Mouse (Mus musculus) left cerebral cortex, postnatal 4 days (tissue): Measurements from ENCODE around the gene Jph4. TPM values are rescaled to one million over a fixed set of nuclear protein-coding genes. Genes with fewer than 3 reads are reported as not detected.

Source experiments
- DNase-seq: peaks from one replicate; pipeline ENCODE4 v3.0.0-alpha.2; 2022
- intact Hi-C: fragments of 180-260 bp; cut with DNase I; formaldehyde crosslinking; loops from one replicate; pipeline ENCODE4 v1.15.1; 2025
- total RNA-seq, 2 experiments: library from RNA; stranded (reverse); gene quantifications; 2 replicates each; pipeline ENCODE4 v1.2.3; 2021

Gene Jph4
- total RNA-seq: 100 to 1,000 TPM; 366 to 399 TPM

- DNase-seq: peak; percentile 61
- intact Hi-C loops: no loop called here
Measured at GRCm38 (mm10) chr14:55116425-55117200, at the start of gene Jph4. Gene Jph4 (minus strand): TSS chr14:55116935.

GRCm38 (mm10) chr14:55164172-55164806, 47.6 kb upstream of the Jph4 start:
- intact Hi-C loops: no loop called here
- DNase-seq: no peak

GRCm38 (mm10) chr14:55162168-55162567, 45.4 kb upstream of the Jph4 start:
- intact Hi-C loops: no loop called here
- DNase-seq: no peak

- intact Hi-C loops: no loop called here
- DNase-seq: peak; percentile 76
Measured at GRCm38 (mm10) chr14:55161098-55161634, 44.4 kb upstream of the Jph4 start.

- intact Hi-C loops: no loop called here
- no peak for DNase-seq
Measured at GRCm38 (mm10) chr14:55160251-55161071, 43.7 kb upstream of the Jph4 start.

GRCm38 (mm10) chr14:55157322-55158065, 40.8 kb upstream of the Jph4 start:
- DNase-seq: no peak
- intact Hi-C loops: loop anchor here (10.0 kb wide), 1 partner anchor 337 kb away; the partner anchor contains the start of gene Carmil3

GRCm38 (mm10) chr14:55152951-55153481, 36.3 kb upstream of the Jph4 start:
- intact Hi-C loops: loop anchor here (10.0 kb wide), 1 partner anchor 342 kb away; the partner anchor contains the start of gene Carmil3

GRCm38 (mm10) chr14:55152174-55152573, 35.4 kb upstream of the Jph4 start:
- intact Hi-C loops: loop anchor here (10.0 kb wide), 1 partner anchor 343 kb away; the partner anchor contains the start of gene Carmil3
- no peak for DNase-seq

More at GRCm38 (mm10) chr14:55152951-55153481, 36.3 kb upstream of the Jph4 start:
- DNase-seq: no peak

GRCm38 (mm10) chr14:55150985-55151384, 34.2 kb upstream of the Jph4 start:
- DNase-seq: no peak
- intact Hi-C loops: loop anchor here (10.0 kb wide), 1 partner anchor 344 kb away; the partner anchor contains the start of gene Carmil3

GRCm38 (mm10) chr14:55149041-55149440, 32.3 kb upstream of the Jph4 start:
- no peak for DNase-seq
- intact Hi-C loops: no loop called here

- DNase-seq: peak; percentile 72
- intact Hi-C loops: no loop called here
Measured at GRCm38 (mm10) chr14:55148363-55148915, 31.7 kb upstream of the Jph4 start.

GRCm38 (mm10) chr14:55146829-55147401, 30.2 kb upstream of the Jph4 start:
- intact Hi-C loops: no loop called here
- DNase-seq: peak; percentile 60

GRCm38 (mm10) chr14:55146324-55146723, 29.6 kb upstream of the Jph4 start:
- DNase-seq: no peak
- intact Hi-C loops: no loop called here

- intact Hi-C loops: no loop called here
- no peak for DNase-seq
Measured at GRCm38 (mm10) chr14:55139313-55139712, 22.6 kb upstream of the Jph4 start.

GRCm38 (mm10) chr14:55135676-55136075, 18.9 kb upstream of the Jph4 start:
- DNase-seq: no peak
- intact Hi-C loops: no loop called here

- intact Hi-C loops: loop anchor here (10.0 kb wide), 1 partner anchor 78 kb away; no protein-coding TSS in a partner anchor
- no peak for DNase-seq
Measured at GRCm38 (mm10) chr14:55126521-55126920, 9.8 kb upstream of the Jph4 start.

- intact Hi-C loops: loop anchor here (10.0 kb wide), 1 partner anchor 79 kb away; no protein-coding TSS in a partner anchor
- no peak for DNase-seq
Measured at GRCm38 (mm10) chr14:55125711-55126110, 9.0 kb upstream of the Jph4 start.

GRCm38 (mm10) chr14:55122359-55122758, 5.6 kb upstream of the Jph4 start:
- intact Hi-C loops: loop anchor here (10.0 kb wide), 1 partner anchor 82 kb away; no protein-coding TSS in a partner anchor
- no peak for DNase-seq

- peak; percentile 94 for DNase-seq
- intact Hi-C loops: loop anchor here (10.0 kb wide), 1 partner anchor 83 kb away; no protein-coding TSS in a partner anchor
Measured at GRCm38 (mm10) chr14:55121947-55122346, 5.2 kb upstream of the Jph4 start.
